Mouse (Mus musculus) midbrain, embryonic 13.5 days (tissue): ENCODE data around the gene H2-K1. TPM values are rescaled to one million over a fixed set of nuclear protein-coding genes. Genes with fewer than 3 reads are reported as not detected.
A peak's percentile ranks its signal among the peaks of the same experiment; 100 is the strongest.

Source experiments
- ATAC-seq: fragments of 200-750 bp; cut with Nextera tagmentation; 2 replicates; pipeline ENCODE4 v1.8.0; 2017; ENCODE audit warnings: mild to moderate bottlenecking, moderate TSS enrichment, moderate library complexity
- H3K27ac ChIP-seq: fragments of 300-500 bp; sonication (generic); 2 replicates; pipeline ENCODE4 v1.5.1; 2015; ENCODE audit warnings: inconsistent platforms, mild to moderate bottlenecking, moderate library complexity
- H3K27me3 ChIP-seq: fragments of 300-500 bp; sonication (generic); 2 replicates; pipeline ENCODE4 v1.6.1; 2015; ENCODE audit warnings: mild to moderate bottlenecking, inconsistent platforms
- H3K36me3 ChIP-seq: fragments of 300-500 bp; sonication (generic); 2 replicates; pipeline ENCODE4 v1.6.1; 2015; ENCODE audit warnings: mild to moderate bottlenecking, inconsistent platforms
- H3K4me1 ChIP-seq: fragments of 300-500 bp; sonication (generic); replicated peaks from 2 replicates; pipeline ENCODE4 v1.6.1; 2015; ENCODE audit warnings: inconsistent platforms
- H3K4me2 ChIP-seq: fragments of 300-500 bp; sonication (generic); replicated peaks from 2 replicates; pipeline ENCODE4 v1.6.1; 2015; ENCODE audit warnings: moderate library complexity, mild to moderate bottlenecking, inconsistent platforms
- H3K4me3 ChIP-seq: fragments of 300-500 bp; sonication (generic); replicated peaks from 2 replicates; pipeline ENCODE4 v1.5.1; 2015; ENCODE audit warnings: mild to moderate bottlenecking, inconsistent platforms
- H3K9ac ChIP-seq: fragments of 300-500 bp; sonication (generic); replicated peaks from 2 replicates; pipeline ENCODE4 v1.6.1; 2015; ENCODE audit warnings: mild to moderate bottlenecking, inconsistent platforms
- H3K9me3 ChIP-seq: fragments of 300-500 bp; sonication (generic); 2 replicates; pipeline ENCODE4 v1.6.1; 2016; ENCODE audit warnings: mild to moderate bottlenecking, inconsistent platforms
- WGBS: fragments of 180-500 bp; shearing (Covaris S2); methylation state at CpG from one replicate; pipeline ENCODE4 v1.1.7; 2015; 5-methylcytosine and 5-hydroxymethylcytosine counted together
- polyA plus RNA-seq: library from polyadenylated mRNA; unstranded; fragments of >200 nt; fragmentation: Nextera tagmentation; extraction: Ambion mirVana; gene quantifications from 2 replicates; pipeline ENCODE4 v1.2.1, GENCODE M21; 2015

Gene H2-K1
- polyA plus RNA-seq, 1 experiment from 2014 or later, result 16.0 TPM

- peaks cover 55% of the 10 kb centered on the region for H3K27me3 ChIP-seq
These were observed 21.5 kb downstream of the H2-K1 start for GRCm38 (mm10) chr17:33978631-33979031.

GRCm38 (mm10) chr17:33977861-33978557 lies 22.1 kb downstream of the H2-K1 start:
- Histone ChIP-seq H3K4me3 (peak overlapping the region; percentile 34), H3K9me3 (no peaks in the 10 kb centered on the region), H3K4me2 (peak overlapping the region; percentile 51), H3K36me3 (no peaks in the 10 kb centered on the region), H3K27me3 (peaks cover 55% of the 10 kb centered on the region), H3K9ac (peak overlapping the region; percentile 7; the same call in 1 of the 2 replicates), H3K27ac (no peak overlapping the region), H3K4me1 (peaks cover 24% of the 10 kb centered on the region)
- no peak for ATAC-seq
- WGBS, result 2% methylated on average over 54 of the region's 57 CpGs

More at GRCm38 (mm10) chr17:33978631-33979031, 21.5 kb downstream of the H2-K1 start:
- no peaks in the 10 kb centered on the region for H3K36me3 ChIP-seq
- WGBS, result under 1% methylated on average over 17 of the region's 17 CpGs
- H3K9me3 ChIP-seq, result no peaks in the 10 kb centered on the region
- no peak overlapping the region for H3K27ac ChIP-seq
- H3K4me1 ChIP-seq, result peaks cover 24% of the 10 kb centered on the region
- H3K4me3 ChIP-seq, result peak overlapping the region; percentile 34
- peak overlapping the region; percentile 51 for H3K4me2 ChIP-seq
- ATAC-seq, result no peak
- H3K9ac ChIP-seq, result peak overlapping the region; percentile 7; the same call in 1 of the 2 replicates

GRCm38 (mm10) chr17:33973572-33973971 lies 26.6 kb downstream of the H2-K1 start:
- H3K4me3 ChIP-seq, result no peak overlapping the region
- H3K9me3 ChIP-seq, result no peaks in the 10 kb centered on the region
- no peaks in the 10 kb centered on the region for H3K36me3 ChIP-seq
- H3K27me3 ChIP-seq, result peaks cover 41% of the 10 kb centered on the region
- H3K27ac ChIP-seq, result no peak overlapping the region
- H3K9ac ChIP-seq, result no peak overlapping the region
- 55% methylated on average over 3 of the region's 3 CpGs for WGBS
- peaks cover 8% of the 10 kb centered on the region for H3K4me1 ChIP-seq
- no peak for ATAC-seq
- H3K4me2 ChIP-seq, result no peak overlapping the region

- Histone ChIP-seq H3K27me3 (peaks cover 32% of the 10 kb centered on the region), H3K27ac (no peak overlapping the region), H3K4me3 (no peak overlapping the region), H3K9ac (no peak overlapping the region), H3K4me2 (no peak overlapping the region), H3K4me1 (0 out of 2 replicates have a peak, but pooled peaks cover under 1% of the 10 kb centered on the region), H3K9me3 (no peaks in the 10 kb centered on the region), H3K36me3 (no peaks in the 10 kb centered on the region)
- WGBS, result 4% methylated on average over 1 of the region's 1 CpGs
- ATAC-seq, result no peak
These were observed 27.5 kb downstream of the H2-K1 start for GRCm38 (mm10) chr17:33972691-33973090.

- WGBS, result 77% methylated on average over 4 of the region's 4 CpGs
- Histone ChIP-seq H3K4me2 (no peak overlapping the region), H3K9ac (no peak overlapping the region), H3K4me3 (no peak overlapping the region), H3K27me3 (peaks cover 9% of the 10 kb centered on the region; the same call in 1 of the 2 replicates), H3K36me3 (peaks cover 21% of the 10 kb centered on the region), H3K4me1 (no peaks in the 10 kb centered on the region), H3K27ac (no peak overlapping the region), H3K9me3 (no peaks in the 10 kb centered on the region)
- ATAC-seq, result no peak
These were observed 30.8 kb downstream of the H2-K1 start for GRCm38 (mm10) chr17:33969394-33969793.

GRCm38 (mm10) chr17:33968927-33969326 lies 31.2 kb downstream of the H2-K1 start:
- Histone ChIP-seq H3K27me3 (0 out of 2 replicates have a peak, but pooled peaks cover 5% of the 10 kb centered on the region), H3K36me3 (peaks cover 24% of the 10 kb centered on the region), H3K4me2 (no peak overlapping the region), H3K9ac (no peak overlapping the region), H3K4me1 (no peaks in the 10 kb centered on the region), H3K4me3 (no peak overlapping the region), H3K27ac (peak overlapping the region; percentile 14; the same call in 1 of the 2 replicates), H3K9me3 (no peaks in the 10 kb centered on the region)
- peak; percentile 78 for ATAC-seq
- 24% methylated on average over 5 of the region's 5 CpGs for WGBS

GRCm38 (mm10) chr17:33968489-33968888 lies 31.7 kb downstream of the H2-K1 start:
- H3K9ac ChIP-seq, result no peak overlapping the region
- H3K4me1 ChIP-seq, result no peaks in the 10 kb centered on the region
- H3K4me2 ChIP-seq, result no peak overlapping the region
- peak; percentile 76 for ATAC-seq
- WGBS, result 5% methylated on average over 9 of the region's 9 CpGs
- H3K27ac ChIP-seq, result peak overlapping the region; percentile 14; the same call in 1 of the 2 replicates
- H3K9me3 ChIP-seq, result no peaks in the 10 kb centered on the region
- peaks cover 28% of the 10 kb centered on the region for H3K36me3 ChIP-seq
- no peak overlapping the region for H3K4me3 ChIP-seq
- H3K27me3 ChIP-seq, result 0 out of 2 replicates have a peak, but pooled peaks cover 5% of the 10 kb centered on the region

GRCm38 (mm10) chr17:33965846-33966550 lies 34.1 kb downstream of the H2-K1 start:
- Histone ChIP-seq H3K4me3 (no peak overlapping the region), H3K27ac (no peak overlapping the region), H3K4me1 (no peaks in the 10 kb centered on the region), H3K4me2 (no peak overlapping the region), H3K36me3 (peaks cover 53% of the 10 kb centered on the region), H3K27me3 (no peaks in the 10 kb centered on the region), H3K9ac (no peak overlapping the region), H3K9me3 (no peaks in the 10 kb centered on the region)
- WGBS, result 88% methylated on average over 16 of the region's 16 CpGs
- no peak for ATAC-seq

GRCm38 (mm10) chr17:33965082-33965845 lies 34.9 kb downstream of the H2-K1 start:
- H3K36me3 ChIP-seq, result peaks cover 60% of the 10 kb centered on the region
- no peak overlapping the region for H3K4me3 ChIP-seq
- no peaks in the 10 kb centered on the region for H3K9me3 ChIP-seq
- H3K4me2 ChIP-seq, result no peak overlapping the region
- 93% methylated on average over 17 of the region's 17 CpGs for WGBS
- ATAC-seq, result no peak
- no peak overlapping the region for H3K9ac ChIP-seq
- no peaks in the 10 kb centered on the region for H3K4me1 ChIP-seq
- H3K27ac ChIP-seq, result no peak overlapping the region
- no peaks in the 10 kb centered on the region for H3K27me3 ChIP-seq

- H3K27me3 ChIP-seq, result no peaks in the 10 kb centered on the region
- H3K36me3 ChIP-seq, result peaks cover 84% of the 10 kb centered on the region
- no peak overlapping the region for H3K9ac ChIP-seq
- WGBS, result 97% methylated on average over 7 of the region's 7 CpGs
- no peak for ATAC-seq
- H3K4me3 ChIP-seq, result no peak overlapping the region
- H3K27ac ChIP-seq, result no peak overlapping the region
- H3K4me1 ChIP-seq, result peaks cover 3% of the 10 kb centered on the region
- H3K9me3 ChIP-seq, result no peaks in the 10 kb centered on the region
- H3K4me2 ChIP-seq, result no peak overlapping the region
These were observed 37.3 kb downstream of the H2-K1 start for GRCm38 (mm10) chr17:33962876-33963275.

- Histone ChIP-seq H3K4me3 (no peak overlapping the region), H3K4me1 (peaks cover 18% of the 10 kb centered on the region), H3K4me2 (no peak overlapping the region), H3K9me3 (no peaks in the 10 kb centered on the region), H3K9ac (0 out of 2 replicates have a peak overlapping the region, but pooled peaks have one; percentile 19), H3K27me3 (no peaks in the 10 kb centered on the region), H3K36me3 (peaks cover 69% of the 10 kb centered on the region), H3K27ac (no peak overlapping the region)
- 96% methylated on average over 15 of the region's 15 CpGs for WGBS
- ATAC-seq, result no peak
These were observed 40.2 kb downstream of the H2-K1 start for GRCm38 (mm10) chr17:33959948-33960347.
